Mouse (Mus musculus) brown adipose tissue, adult 24 weeks (tissue): ENCODE data around the gene Cant1. TPM values are rescaled to one million over a fixed set of nuclear protein-coding genes. Genes with fewer than 3 reads are reported as not detected.
"Not testable (repeated sequence)": the region's sequence is repeated elsewhere in the genome, so short reads cannot be mapped to it uniquely, and the experiment has no call there.

Experiments used
- H3K27ac ChIP-seq: fragments of 200-500 bp; replicated peaks from 2 replicates; pipeline ENCODE4 v1.5.1; 2012; ENCODE audit warnings: low read depth, mild to moderate bottlenecking, low read length
- H3K4me1 ChIP-seq: fragments of 200-500 bp; 2 replicates; pipeline ENCODE4 v1.6.1; 2012; ENCODE audit warnings: low read length, mixed read lengths; ENCODE audit not compliant: control insufficient read depth, insufficient read depth, insufficient read length
- H3K4me3 ChIP-seq: fragments of 200-500 bp; 2 replicates; pipeline ENCODE4 v1.5.1; 2012; ENCODE audit warnings: low read depth, mild to moderate bottlenecking, low read length, moderate library complexity; ENCODE audit not compliant: insufficient read depth
- polyA plus RNA-seq: library from polyadenylated mRNA; stranded (reverse); fragments of >200 nt; gene quantifications from 2 replicates; pipeline ENCODE4 v1.2.4, GENCODE M21; 2012; ENCODE audit not compliant: missing spikeins, insufficient read depth, insufficient read length

Cant1 gene
- polyA plus RNA-seq, 1 experiment = 11.4 TPM

DNA sequence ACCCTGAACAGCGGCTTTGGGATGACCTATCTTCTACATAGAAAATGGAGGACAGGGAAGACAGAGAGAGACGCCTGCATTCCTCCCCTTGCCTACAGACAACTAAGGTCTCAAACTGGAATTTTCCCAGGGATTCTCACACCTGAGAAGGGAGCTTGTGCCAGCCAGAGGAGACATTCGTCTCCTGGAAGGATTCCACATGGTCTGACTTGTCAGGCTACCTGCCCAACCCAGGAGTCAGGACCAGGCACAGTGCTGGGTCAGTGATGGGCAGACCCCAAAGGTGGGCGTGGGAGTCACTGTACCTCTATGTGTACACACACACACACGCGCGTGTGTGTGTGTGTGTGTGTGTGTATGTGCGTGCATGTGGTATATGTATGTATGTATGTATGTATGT is 13.6 kb downstream of the Cant1 start:
- Histone ChIP-seq H3K27ac (no peak overlapping the region), H3K4me1 (peaks cover 15% of the 10 kb centered on the region), H3K4me3 (no peak overlapping the region)

DNA sequence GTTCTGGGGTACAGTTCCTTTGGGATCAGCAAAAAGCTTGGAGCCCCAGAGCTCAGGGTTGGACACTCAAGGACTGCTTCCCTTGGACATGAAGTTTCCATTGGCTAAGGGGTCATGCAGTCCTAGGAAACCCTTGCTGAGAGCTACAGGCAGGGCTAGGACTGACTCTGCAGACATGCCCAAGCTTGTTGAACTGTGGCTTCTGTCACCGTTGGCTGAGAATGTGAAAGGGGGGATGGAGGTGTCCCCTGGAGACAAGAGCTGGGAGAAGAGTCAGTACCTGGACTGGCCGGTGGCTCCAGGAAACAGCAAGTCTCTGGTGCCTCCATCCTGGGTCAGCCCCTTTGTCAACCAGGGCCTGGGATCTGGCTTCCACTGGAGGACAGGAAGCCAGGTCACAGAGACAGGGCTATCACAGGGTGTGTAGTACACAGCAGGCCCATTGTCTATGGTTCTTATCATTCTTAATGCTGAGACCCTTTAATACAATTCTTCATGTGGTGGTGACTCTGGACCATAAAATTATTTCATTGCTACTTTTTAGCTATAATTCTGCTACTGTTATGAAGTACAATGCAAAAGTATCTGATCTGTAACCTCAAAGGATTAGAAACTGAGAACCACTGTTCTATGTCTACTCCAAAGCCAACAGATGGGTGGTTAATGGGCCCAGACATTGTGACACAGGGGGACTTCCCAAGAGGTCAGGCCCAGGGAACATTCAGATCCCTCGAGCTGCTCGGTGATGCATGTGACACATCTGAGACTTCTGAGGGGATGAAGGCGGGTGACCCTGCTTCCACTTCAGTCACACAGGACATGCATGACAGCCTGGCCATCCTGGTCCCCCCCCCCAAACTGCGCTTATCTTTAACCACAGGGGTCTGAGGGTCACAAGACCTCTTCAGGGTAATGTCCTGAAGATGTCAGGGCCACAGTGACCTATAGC is 14.7 kb downstream of the Cant1 start:
- H3K4me1 ChIP-seq = peaks cover 21% of the 10 kb centered on the region
- H3K4me3 ChIP-seq = no peak overlapping the region
- peak overlapping the region; percentile 28 for H3K27ac ChIP-seq

DNA sequence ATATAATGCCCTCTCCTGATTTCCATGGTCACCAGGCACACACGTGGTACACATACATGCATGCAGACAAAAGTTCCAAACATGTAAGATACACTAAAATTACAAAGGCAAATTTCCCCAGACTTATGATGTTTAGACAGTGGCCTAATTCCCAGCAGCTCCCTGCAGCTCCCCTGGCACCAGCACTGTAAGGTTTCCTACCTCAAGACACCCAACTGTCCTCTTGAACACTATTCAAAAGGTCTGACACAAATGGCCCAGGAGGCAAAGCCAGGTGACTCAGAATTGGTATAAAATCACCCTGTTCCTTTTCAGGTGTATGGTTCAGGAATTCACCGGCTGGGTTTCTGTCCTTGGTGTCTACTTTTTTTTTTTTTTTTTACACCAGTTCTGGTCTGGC is 15.7 kb downstream of the Cant1 start:
- no peak overlapping the region for H3K4me3 ChIP-seq
- H3K4me1 ChIP-seq = peaks cover 21% of the 10 kb centered on the region
- H3K27ac ChIP-seq = no peak overlapping the region

DNA sequence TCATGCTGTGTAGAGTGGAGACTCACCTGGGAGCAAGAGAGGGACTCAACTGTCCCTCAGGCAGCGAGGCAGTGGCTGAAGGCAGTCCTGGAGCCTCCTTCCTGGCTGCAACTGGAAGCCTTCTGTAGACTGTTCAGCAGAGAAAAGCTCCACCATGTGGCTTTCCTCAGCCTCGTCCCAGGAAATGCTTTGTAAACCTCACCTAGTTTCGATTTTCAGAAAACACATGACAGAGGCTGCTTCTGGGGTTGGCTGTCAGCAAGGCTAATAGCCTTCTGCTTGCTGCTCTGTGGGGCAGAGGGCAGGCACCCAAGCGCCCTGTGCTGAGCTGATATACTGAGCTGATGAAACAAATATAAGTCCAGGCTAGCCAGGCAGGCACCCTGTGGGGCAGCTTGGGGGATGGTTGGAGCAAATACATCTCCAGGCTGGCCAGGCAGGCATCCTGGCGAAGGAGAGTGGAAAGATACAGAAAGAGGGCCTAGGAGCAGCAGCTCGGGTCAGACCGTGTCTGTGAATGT is 17.1 kb downstream of the Cant1 start, which contains the start of gene Lgals3bp:
Lgals3bp (minus strand) TSS at position 333 of the 521 bp plus-strand sequence.
- Histone ChIP-seq H3K4me1 (peaks cover 21% of the 10 kb centered on the region), H3K4me3 (peak within 1 kb of the TSS; percentile 58), H3K27ac (peak within 1 kb of the TSS; percentile 89)

DNA sequence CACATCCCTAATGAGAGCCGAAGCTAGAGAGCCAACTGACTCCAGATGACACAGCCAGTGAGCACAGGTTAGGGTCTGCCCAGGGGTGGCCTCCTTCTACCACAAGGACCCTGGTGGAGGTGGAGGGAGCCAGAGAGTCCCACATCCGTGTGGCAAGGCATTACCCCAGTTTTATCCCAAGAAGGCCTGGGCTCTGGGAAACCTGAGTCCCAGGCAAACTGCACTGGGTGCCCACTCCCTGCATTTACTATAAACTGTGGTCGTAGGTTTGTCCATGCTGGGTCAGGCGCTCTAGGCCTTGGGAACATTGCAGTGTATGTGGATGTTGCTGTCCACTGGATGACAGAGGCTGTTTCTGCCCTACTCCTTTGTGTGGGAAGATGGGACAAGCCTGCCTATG is 17.7 kb downstream of the Cant1 start:
- Histone ChIP-seq H3K27ac (peak overlapping the region; percentile 89), H3K4me1 (peaks cover 21% of the 10 kb centered on the region), H3K4me3 (peak overlapping the region; percentile 58)

DNA sequence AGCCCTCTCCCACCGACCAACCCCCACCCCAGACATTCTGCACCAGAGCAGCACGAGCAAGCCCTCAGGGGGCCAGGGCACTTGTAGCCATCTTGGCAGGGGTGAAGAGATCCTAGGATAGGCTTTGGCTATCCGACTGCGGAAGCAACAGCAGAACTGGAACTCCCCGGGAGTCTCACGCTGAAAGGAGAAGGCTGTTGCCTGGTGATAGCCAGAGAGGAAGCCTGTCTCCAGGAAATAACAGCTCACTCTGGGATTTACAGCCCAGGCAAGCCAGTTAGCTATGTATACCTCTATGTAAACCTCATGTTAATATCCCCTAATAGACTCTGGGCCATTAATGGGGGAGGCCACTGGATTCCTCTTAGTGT is 18.3 kb downstream of the Cant1 start:
- peak overlapping the region; percentile 89 for H3K27ac ChIP-seq
- peak overlapping the region; percentile 58 for H3K4me3 ChIP-seq
- peaks cover 21% of the 10 kb centered on the region for H3K4me1 ChIP-seq

DNA sequence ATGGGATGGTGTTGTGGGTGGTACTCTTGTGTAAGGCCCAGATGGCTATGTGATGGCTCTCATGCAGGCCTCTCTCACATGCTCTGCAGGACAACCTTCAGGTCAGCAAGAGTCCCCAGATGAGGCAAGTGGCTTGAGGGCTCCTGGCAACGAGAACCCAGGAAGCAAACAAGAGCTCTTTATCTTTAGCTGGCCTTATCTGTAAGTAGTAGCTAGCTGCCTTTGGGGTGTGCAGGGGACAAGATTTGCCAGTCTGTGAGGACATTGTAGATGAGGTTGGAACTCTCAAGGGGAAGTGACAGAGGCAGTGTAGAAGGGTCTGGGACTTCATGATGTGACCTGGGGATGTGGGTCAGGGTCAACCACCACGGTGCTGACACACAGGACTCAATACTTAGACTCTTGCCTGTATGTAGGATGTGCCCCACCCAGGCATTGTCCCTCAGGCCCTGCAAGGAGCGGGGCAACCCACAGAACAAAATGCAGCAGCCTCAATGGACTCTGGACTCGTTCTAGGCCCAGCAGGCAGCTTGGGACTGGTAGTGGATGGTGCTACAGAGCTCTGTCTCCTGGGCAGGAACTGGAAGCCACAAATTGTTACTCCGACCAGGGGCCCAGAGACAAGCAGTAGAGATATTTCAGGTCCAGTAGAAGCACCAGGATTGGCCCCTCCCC is 18.9 kb downstream of the Cant1 start:
- Histone ChIP-seq H3K27ac (peak overlapping the region; percentile 9; the same call in 1 of the 2 replicates), H3K4me3 (peak overlapping the region; percentile 58)

DNA sequence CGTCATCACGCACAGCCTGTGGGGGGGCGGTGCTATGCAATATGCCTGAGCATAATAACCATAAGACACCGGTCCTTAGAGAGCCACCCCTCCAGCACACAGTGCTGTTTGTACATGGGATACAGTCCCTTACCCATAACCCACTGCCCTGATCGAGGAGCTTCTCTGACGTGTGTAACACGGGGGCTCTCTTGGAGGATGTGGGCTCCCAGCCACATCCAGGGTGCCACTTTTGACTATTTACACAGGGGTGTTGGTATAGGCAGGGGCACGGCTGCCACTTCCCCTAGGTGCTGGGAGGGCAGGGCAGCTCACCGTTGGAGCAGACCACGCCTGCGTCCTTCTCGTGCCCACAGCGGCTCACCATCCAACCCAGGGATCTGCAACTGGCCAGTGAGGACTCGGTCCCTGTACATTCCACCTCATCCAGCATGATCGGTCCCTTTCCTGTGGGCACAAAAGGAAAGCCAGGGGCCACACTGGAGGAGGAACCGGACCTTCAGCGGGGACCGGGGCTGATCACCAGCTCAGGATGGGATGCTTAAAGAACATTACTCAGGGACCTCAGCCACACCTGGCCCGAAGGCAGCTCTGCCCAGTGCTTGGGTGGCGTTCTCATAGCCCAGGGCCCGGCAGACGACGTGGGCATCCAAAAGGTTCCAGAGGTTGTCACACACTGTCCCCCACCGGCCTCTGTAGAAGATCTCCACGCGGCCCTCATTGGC is 20.9 kb downstream of the Cant1 start:
- no peak overlapping the region for H3K27ac ChIP-seq

More for the DNA sequence above, 18.9 kb downstream of the Cant1 start:
- H3K4me1 ChIP-seq = peaks cover 21% of the 10 kb centered on the region

DNA sequence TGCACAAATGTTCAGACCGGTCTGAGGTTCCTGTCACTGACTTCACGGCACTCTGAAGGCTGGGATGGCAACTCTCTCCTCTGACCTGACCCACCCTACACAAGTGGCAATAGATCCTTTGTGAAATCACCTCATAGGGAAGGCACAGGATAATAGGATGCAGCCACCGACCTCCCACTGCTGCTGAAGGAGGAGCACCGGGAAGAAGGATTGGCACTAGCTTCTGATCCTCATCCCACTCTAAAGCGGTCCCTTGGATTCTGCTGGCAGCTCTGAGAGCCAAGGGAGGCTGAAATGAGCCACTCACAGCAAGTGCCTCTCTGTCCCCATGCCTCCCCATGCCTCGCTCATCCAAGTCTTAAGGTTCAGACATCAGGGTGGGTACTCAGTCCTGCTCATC is 24.3 kb downstream of the Cant1 start:
- no peaks in the 10 kb centered on the region for H3K4me1 ChIP-seq
- H3K4me3 ChIP-seq = no peak overlapping the region
- no peak overlapping the region for H3K27ac ChIP-seq

More for the DNA sequence above, 20.9 kb downstream of the Cant1 start:
- Histone ChIP-seq H3K4me1 (peaks cover 10% of the 10 kb centered on the region), H3K4me3 (no peak overlapping the region)

DNA sequence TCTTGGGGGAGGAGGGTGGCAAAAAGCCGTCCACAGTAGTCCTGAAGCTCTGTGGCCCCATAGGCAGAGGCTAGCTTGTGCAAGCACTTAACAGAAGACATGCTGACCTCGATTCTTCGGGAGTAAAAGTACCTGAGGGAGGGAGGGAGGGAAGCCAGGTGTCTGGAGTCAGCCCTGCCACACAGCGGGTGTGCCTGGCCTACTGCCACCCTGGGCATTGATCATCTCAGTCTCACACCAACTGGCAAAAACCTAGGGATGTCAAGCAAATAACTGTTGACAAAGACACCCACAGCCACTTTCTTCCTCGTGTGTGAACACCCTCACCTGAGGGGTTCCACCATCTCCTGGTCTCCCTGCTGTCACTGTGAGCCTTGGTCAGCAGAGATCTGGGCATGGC is 24.9 kb downstream of the Cant1 start:
- no peak overlapping the region for H3K27ac ChIP-seq
- H3K4me1 ChIP-seq = no peaks in the 10 kb centered on the region
- H3K4me3 ChIP-seq = no peak overlapping the region

DNA sequence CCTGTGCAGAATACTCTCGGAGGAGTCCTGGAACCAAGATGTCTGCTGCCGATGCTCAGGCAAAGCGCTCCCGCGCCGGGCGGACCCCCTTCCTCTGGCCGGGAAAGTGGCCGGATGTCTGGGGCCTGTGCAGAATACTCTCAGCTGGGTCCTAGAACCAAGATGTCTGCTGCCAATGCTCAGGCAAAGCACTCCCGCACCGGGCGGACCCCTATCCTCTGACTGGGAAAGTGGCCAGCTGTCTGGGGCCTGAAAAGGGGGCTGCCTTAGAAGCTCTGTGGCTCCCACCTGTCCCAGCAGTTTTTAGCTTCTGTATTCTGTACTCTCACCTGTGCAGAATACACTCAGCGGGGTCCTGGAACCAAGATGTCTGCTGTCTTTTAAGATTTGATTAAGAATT is 31.1 kb downstream of the Cant1 start:
- not testable (repeated sequence) for H3K4me3 ChIP-seq, H3K27ac ChIP-seq, H3K4me1 ChIP-seq

DNA sequence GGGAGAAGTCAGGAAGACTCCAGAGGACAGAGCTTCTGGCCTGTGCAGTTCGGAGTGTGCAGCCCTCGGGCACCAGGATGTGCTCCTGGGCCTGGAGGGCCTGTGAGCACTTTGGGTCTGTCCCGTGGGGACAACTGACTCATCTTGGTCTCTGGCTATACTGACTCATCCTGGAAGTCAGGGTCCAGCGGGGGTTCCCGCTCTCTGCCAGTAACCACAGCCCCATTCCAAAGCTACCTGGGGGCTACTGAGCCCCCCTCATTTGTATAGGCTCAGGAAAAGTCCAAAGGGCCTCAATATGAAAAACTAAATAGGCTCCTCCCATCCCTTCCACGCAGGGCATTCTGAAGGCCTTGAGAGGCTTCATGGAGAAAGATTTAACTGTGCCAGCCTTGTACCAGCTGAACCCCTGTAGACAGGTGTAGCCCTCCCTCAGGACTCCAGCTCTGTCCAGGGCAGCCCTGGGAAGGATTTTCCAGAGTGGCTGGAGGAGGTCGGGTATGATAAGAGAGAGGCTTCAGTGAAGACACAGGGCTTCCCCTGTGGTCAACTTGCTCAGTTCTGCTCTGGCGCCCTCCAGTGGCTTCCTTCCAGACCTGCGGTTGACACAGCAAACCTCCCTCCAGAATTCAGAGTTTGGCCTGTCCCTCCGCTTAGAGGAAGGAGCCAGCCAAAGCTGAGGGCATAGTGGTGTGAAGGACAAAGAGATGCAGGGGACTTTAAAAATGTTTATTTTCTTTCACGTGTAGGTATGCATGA is 39.5 kb downstream of the Cant1 start:
- Histone ChIP-seq H3K4me1 (no peaks in the 10 kb centered on the region), H3K4me3 (no peak overlapping the region), H3K27ac (0 out of 2 replicates have a peak overlapping the region, but pooled peaks have one; percentile 3)

DNA sequence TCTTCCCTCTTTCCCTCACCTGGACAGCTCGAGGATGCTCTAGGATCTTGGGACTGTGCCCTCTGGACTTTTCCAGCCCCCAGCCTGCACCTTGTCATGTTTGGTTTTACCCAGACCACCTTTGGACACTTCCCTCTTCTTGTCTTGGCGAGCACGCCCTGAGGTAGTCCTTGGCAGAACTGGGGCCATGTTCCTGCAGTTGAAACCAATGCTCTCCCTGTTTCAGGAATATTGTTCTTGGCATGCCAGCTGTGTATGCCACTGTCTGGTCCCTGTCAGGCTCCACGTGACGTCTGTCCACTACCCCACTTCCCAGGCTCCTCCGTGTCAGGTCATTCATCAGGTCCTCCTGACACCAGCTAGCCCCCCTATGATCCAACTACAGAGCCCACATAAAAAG is 40.2 kb downstream of the Cant1 start:
- H3K27ac ChIP-seq = no peak overlapping the region
- H3K4me1 ChIP-seq = no peaks in the 10 kb centered on the region

DNA sequence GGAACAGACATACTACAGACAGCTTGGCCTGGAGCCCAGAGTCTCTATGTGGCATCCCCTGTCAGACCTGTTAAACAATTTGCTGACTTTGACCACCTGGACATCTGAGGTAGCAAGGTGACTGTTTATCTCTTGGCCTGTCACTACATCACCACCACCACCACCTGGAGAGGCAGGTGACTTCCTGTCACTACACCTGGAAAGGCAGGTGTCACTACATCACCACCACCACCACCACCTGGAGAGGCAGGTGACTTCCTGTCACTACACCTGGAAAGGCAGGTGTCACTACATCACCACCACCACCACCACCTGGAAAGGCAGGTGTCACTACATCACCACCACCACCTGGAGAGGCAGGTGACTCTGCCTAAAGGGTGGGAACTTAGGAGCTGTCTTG is 42.6 kb downstream of the Cant1 start:
- H3K4me1 ChIP-seq, H3K4me3 ChIP-seq, H3K27ac ChIP-seq: not testable (repeated sequence)

More for the DNA sequence above, 40.2 kb downstream of the Cant1 start:
- no peak overlapping the region for H3K4me3 ChIP-seq
